In the genomic region with DNA sequence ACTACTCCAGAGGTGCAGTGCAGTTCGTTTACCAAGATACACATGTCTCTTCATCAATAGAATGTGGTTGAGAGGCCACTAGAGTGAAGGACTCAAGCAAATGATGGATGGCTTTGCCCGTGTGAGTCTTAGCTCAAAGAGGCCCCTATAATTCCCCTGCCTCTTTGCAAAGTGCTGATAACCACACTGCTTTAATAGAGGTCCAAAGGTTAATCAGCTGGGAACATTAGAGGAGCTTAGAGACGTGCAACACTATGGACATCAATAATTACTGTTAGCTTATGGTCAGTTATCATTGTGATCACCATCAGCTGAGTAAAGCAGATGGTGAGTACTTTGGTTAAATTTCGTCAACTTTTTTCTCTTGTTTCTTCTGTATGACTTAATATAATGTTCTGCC, we compare ENCODE assay signal across 27 mouse cellular contexts.
A peak's percentile ranks its signal among the peaks of the same experiment; 100 is the strongest.
DNase-seq lines count a peak whose midpoint lies in the region; ATAC-seq and TF ChIP-seq lines count a peak whose summit lies in the region.
"Had no signal": no experiment of that assay in that cellular context is flagged by ENCODE, and none has a peak within 500 bp of the region (broad histone marks: within the 10 kb centered on the region; RNA-seq: fewer than 3 reads in every experiment).

No protein-coding gene starts in this region.

- no peaks in the 10 kb centered on the region for H3K4me1 ChIP-seq in intestine, embryonic 15.5 days (replicated peaks)
- H3K4me1 ChIP-seq in intestine, postnatal 0 days (replicated peaks; ENCODE audit: control insufficient read depth, insufficient read depth, low read length), result no peaks in the 10 kb centered on the region
- no peaks in the 10 kb centered on the region for H3K4me1 ChIP-seq in stomach, embryonic 15.5 days
- H3K4me1 ChIP-seq in stomach, postnatal 0 days (replicated peaks; ENCODE audit: control insufficient read depth, insufficient read depth), result no peaks in the 10 kb centered on the region
- H3K4me1 ChIP-seq in intestine, embryonic 16.5 days (ENCODE audit: control insufficient read depth, insufficient read depth, low read length), result no peaks in the 10 kb centered on the region
- H3K4me1 ChIP-seq: embryonic facial prominence, embryonic 10.5 days; embryonic facial prominence, embryonic 13.5 days; forebrain, embryonic 13.5 days; heart, embryonic 10.5 days; heart, embryonic 13.5 days; hindbrain, embryonic 12.5 days had no signal

- TF ChIP-seq CTCF in intestine, postnatal 0 days (IDR thresholded peaks at IDR 0.05; ENCODE audit: low read depth), result no peak
- no peak for TF ChIP-seq CTCF in stomach, postnatal 0 days (IDR thresholded peaks at IDR 0.05; ENCODE audit: low read depth)

- WGBS in intestine, embryonic 15.5 days, result 34% methylated on average over 4 of the region's 4 CpGs
- WGBS in intestine, postnatal 0 days, result 22% methylated on average over 4 of the region's 4 CpGs
- WGBS in stomach, embryonic 15.5 days, result 21% methylated on average over 4 of the region's 4 CpGs
- 16% methylated on average over 4 of the region's 4 CpGs for WGBS in stomach, postnatal 0 days
- WGBS in intestine, embryonic 16.5 days, result 27% methylated on average over 4 of the region's 4 CpGs

- DNase-seq in stomach, postnatal 0 days (ENCODE audit: low spot score), result no peak
- DNase-seq in retina, embryonic 14.5 days (ENCODE audit: low spot score), result no peak
- DNase-seq: adrenal gland, adult 2 months; adrenal gland, postnatal 14 days; cerebellum, adult 11 months; cerebellum, adult 2 months; cerebellum, adult 9-11 months; cerebellum, postnatal 25 days; gastrocnemius, postnatal 10 days; gastrocnemius, postnatal 36 days; heart, adult 2 months; heart, postnatal 14 days; heart, postnatal 4 days had no signal

- no peaks in the 10 kb centered on the region for H3K9me3 ChIP-seq in intestine, embryonic 15.5 days
- no peaks in the 10 kb centered on the region for H3K9me3 ChIP-seq in intestine, postnatal 0 days (ENCODE audit: control insufficient read depth)
- H3K9me3 ChIP-seq in stomach, embryonic 15.5 days, result no peaks in the 10 kb centered on the region
- no peaks in the 10 kb centered on the region for H3K9me3 ChIP-seq in stomach, postnatal 0 days (ENCODE audit: control insufficient read depth, low read length)
- H3K9me3 ChIP-seq in intestine, embryonic 16.5 days (ENCODE audit: control insufficient read depth, low read length), result no peaks in the 10 kb centered on the region
- H3K9me3 ChIP-seq: embryonic facial prominence, embryonic 10.5 days; embryonic facial prominence, embryonic 13.5 days; forebrain, embryonic 13.5 days; heart, embryonic 10.5 days; heart, embryonic 13.5 days; hindbrain, embryonic 12.5 days had no signal

- no peak overlapping the region for H3K9ac ChIP-seq in intestine, embryonic 15.5 days
- no peak overlapping the region for H3K9ac ChIP-seq in intestine, postnatal 0 days (ENCODE audit: low read depth, low read length)
- no peak overlapping the region for H3K9ac ChIP-seq in stomach, embryonic 15.5 days
- no peak overlapping the region for H3K9ac ChIP-seq in stomach, postnatal 0 days (ENCODE audit: low read length)
- no peak overlapping the region for H3K9ac ChIP-seq in intestine, embryonic 16.5 days (ENCODE audit: low read depth, low read length)
- H3K9ac ChIP-seq: embryonic facial prominence, embryonic 13.5 days; forebrain, embryonic 13.5 days; heart, embryonic 13.5 days; hindbrain, embryonic 12.5 days had no signal

- H3K27ac ChIP-seq in intestine, embryonic 15.5 days, result no peak overlapping the region
- no peak overlapping the region for H3K27ac ChIP-seq in intestine, postnatal 0 days (ENCODE audit: low read depth, low read length)
- no peak overlapping the region for H3K27ac ChIP-seq in stomach, embryonic 15.5 days
- H3K27ac ChIP-seq in stomach, postnatal 0 days (replicated peaks), result no peak overlapping the region
- H3K27ac ChIP-seq in intestine, embryonic 16.5 days (ENCODE audit: low read length), result no peak overlapping the region
- H3K27ac ChIP-seq: embryonic facial prominence, embryonic 10.5 days; embryonic facial prominence, embryonic 13.5 days; forebrain, embryonic 13.5 days; heart, adult 2 months; heart, embryonic 10.5 days; heart, embryonic 13.5 days; hindbrain, embryonic 12.5 days had no signal

- H3K4me3 ChIP-seq in intestine, embryonic 15.5 days (replicated peaks), result no peak overlapping the region
- H3K4me3 ChIP-seq in intestine, postnatal 0 days (ENCODE audit: low read depth, low read length), result no peak overlapping the region
- H3K4me3 ChIP-seq in stomach, embryonic 15.5 days (replicated peaks), result no peak overlapping the region
- H3K4me3 ChIP-seq in stomach, postnatal 0 days (ENCODE audit: low read depth, low read length), result no peak overlapping the region
- H3K4me3 ChIP-seq in intestine, embryonic 16.5 days (ENCODE audit: low read length), result no peak overlapping the region
- H3K4me3 ChIP-seq: embryonic facial prominence, embryonic 10.5 days; embryonic facial prominence, embryonic 13.5 days; erythroblast, embryonic 14.5 days; forebrain, embryonic 13.5 days; heart, adult 2 months; heart, embryonic 10.5 days; heart, embryonic 13.5 days; hindbrain, embryonic 12.5 days had no signal

- ATAC-seq in intestine, embryonic 15.5 days, result peak; percentile 55; the same call in 1 of the 2 replicates
- no peak for ATAC-seq in intestine, postnatal 0 days
- ATAC-seq in stomach, embryonic 15.5 days (ENCODE audit: insufficient read depth, low FRiP score, low read depth), result peak; percentile 60; the same call in 1 of the 2 replicates
- no peak for ATAC-seq in stomach, postnatal 0 days (ENCODE audit: low FRiP score, low TSS enrichment)
- peak; percentile 77 for ATAC-seq in intestine, embryonic 16.5 days
- ATAC-seq: CD4-positive, CD25-positive, alpha-beta regulatory T cell, adult 4 months; forebrain, embryonic 13.5 days; forebrain, embryonic 16.5 days; hindbrain, embryonic 16.5 days had no signal

- H3K4me2 ChIP-seq in intestine, embryonic 15.5 days (replicated peaks), result no peak overlapping the region
- H3K4me2 ChIP-seq in intestine, postnatal 0 days (replicated peaks; ENCODE audit: low read depth), result no peak overlapping the region
- no peak overlapping the region for H3K4me2 ChIP-seq in stomach, embryonic 15.5 days
- no peak overlapping the region for H3K4me2 ChIP-seq in stomach, postnatal 0 days (replicated peaks; ENCODE audit: low read depth)
- H3K4me2 ChIP-seq in intestine, embryonic 16.5 days (ENCODE audit: low read depth, low read length), result no peak overlapping the region
- H3K4me2 ChIP-seq: embryonic facial prominence, embryonic 13.5 days; forebrain, embryonic 13.5 days; heart, embryonic 13.5 days; hindbrain, embryonic 12.5 days had no signal

- no peaks in the 10 kb centered on the region for H3K36me3 ChIP-seq in intestine, embryonic 15.5 days
- no peaks in the 10 kb centered on the region for H3K36me3 ChIP-seq in intestine, postnatal 0 days (ENCODE audit: control insufficient read depth, insufficient read depth)
- no peaks in the 10 kb centered on the region for H3K36me3 ChIP-seq in stomach, embryonic 15.5 days
- H3K36me3 ChIP-seq in stomach, postnatal 0 days (ENCODE audit: control insufficient read depth, insufficient read depth, low read length), result no peaks in the 10 kb centered on the region
- H3K36me3 ChIP-seq in intestine, embryonic 16.5 days (ENCODE audit: control insufficient read depth, insufficient read depth, low read length), result no peaks in the 10 kb centered on the region
- H3K36me3 ChIP-seq: embryonic facial prominence, embryonic 10.5 days; embryonic facial prominence, embryonic 13.5 days; heart, embryonic 10.5 days; heart, embryonic 13.5 days; hindbrain, embryonic 12.5 days had no signal

- no peaks in the 10 kb centered on the region for H3K27me3 ChIP-seq in intestine, embryonic 15.5 days (replicated peaks)
- H3K27me3 ChIP-seq in intestine, postnatal 0 days (replicated peaks; ENCODE audit: control insufficient read depth, insufficient read depth, low read length), result no peaks in the 10 kb centered on the region
- no peaks in the 10 kb centered on the region for H3K27me3 ChIP-seq in stomach, embryonic 15.5 days (replicated peaks)
- H3K27me3 ChIP-seq in stomach, postnatal 0 days (ENCODE audit: control insufficient read depth, insufficient read depth, low read length), result no peaks in the 10 kb centered on the region
- no peaks in the 10 kb centered on the region for H3K27me3 ChIP-seq in intestine, embryonic 16.5 days (replicated peaks; ENCODE audit: control insufficient read depth, insufficient read depth, low read length)
- H3K27me3 ChIP-seq: embryonic facial prominence, embryonic 13.5 days; forebrain, embryonic 13.5 days; heart, embryonic 13.5 days; hindbrain, embryonic 12.5 days had no signal

- TF ChIP-seq EP300 in stomach, postnatal 0 days (optimal IDR thresholded peaks at IDR 0.05), result no peak

Comparison
In these comparisons a context has a peak if more than half of its experiments do, and no peak if none do; other contexts are left out.
1. ATAC-seq: peak in intestine, embryonic 15.5 days (single experiment), stomach, embryonic 15.5 days (single experiment) and intestine, embryonic 16.5 days (single experiment); none in intestine, postnatal 0 days (single experiment) and stomach, postnatal 0 days (single experiment).